Mouse (Mus musculus): ENCODE data around the gene Dnajc16. TPM values are rescaled to one million over a fixed set of nuclear protein-coding genes. Genes with fewer than 3 reads are reported as not detected.
A peak's percentile ranks its signal among the peaks of the same experiment; 100 is the strongest.
"Not testable (repeated sequence)": the region's sequence is repeated elsewhere in the genome, so short reads cannot be mapped to it uniquely, and the experiment has no call there.

Gene Dnajc16
- total RNA-seq, 2 experiments from 2014 or later = 38.0 to 40.3 TPM

- no peak for DNase-seq (ENCODE audit: low spot score in 2 of 2)
- intact Hi-C loops (cut with DNase I) = no loop called here
Measured at GRCm38 (mm10) chr4:141804105-141804504, 13.4 kb upstream of the Dnajc16 start.

- no peak for DNase-seq (ENCODE audit: low spot score in 2 of 2)
- intact Hi-C loops (cut with DNase I) = no loop called here
Measured at GRCm38 (mm10) chr4:141797545-141797944, 6.8 kb upstream of the Dnajc16 start.

GRCm38 (mm10) chr4:141796954-141797353 is 6.2 kb upstream of the Dnajc16 start:
- intact Hi-C loops (cut with DNase I) = no loop called here
- no peak for DNase-seq (ENCODE audit: low spot score in 2 of 2)

GRCm38 (mm10) chr4:141796356-141796755 is 5.6 kb upstream of the Dnajc16 start:
- intact Hi-C loops (cut with DNase I) = no loop called here
- no peak for DNase-seq (ENCODE audit: low spot score in 2 of 2)

- intact Hi-C loops (cut with DNase I) = no loop called here
- DNase-seq (ENCODE audit: low spot score in 2 of 2) = no peak
Measured at GRCm38 (mm10) chr4:141794152-141794535, 3.4 kb upstream of the Dnajc16 start.

- intact Hi-C loops (cut with DNase I) = no loop called here
Measured at GRCm38 (mm10) chr4:141793282-141794151, 2.8 kb upstream of the Dnajc16 start, which contains the start of gene Casp9. Gene Casp9 (plus strand): TSS chr4:141793612.

GRCm38 (mm10) chr4:141792554-141793281 is 2.0 kb upstream of the Dnajc16 start:
- intact Hi-C loops (cut with DNase I) = no loop called here
- no peak for DNase-seq (ENCODE audit: low spot score in 2 of 2)

More at GRCm38 (mm10) chr4:141793282-141794151, 2.8 kb upstream of the Dnajc16 start, which contains the start of gene Casp9:
- DNase-seq (ENCODE audit: low spot score in 2 of 2) = peak; percentile 95 to 98

GRCm38 (mm10) chr4:141791951-141792350 is 1.2 kb upstream of the Dnajc16 start:
- intact Hi-C loops (cut with DNase I) = loop anchor here (2.0 kb wide), 1 partner anchor 69 kb away; the partner anchor contains the start of gene Ddi2
- DNase-seq (ENCODE audit: low spot score in 2 of 2) = no peak

GRCm38 (mm10) chr4:141791486-141791885 is 755 bp upstream of the Dnajc16 start:
- intact Hi-C loops (cut with DNase I) = loop anchor here (2.0 kb wide), 1 partner anchor 69 kb away; the partner anchor contains the start of gene Ddi2
- no peak for DNase-seq (ENCODE audit: low spot score in 2 of 2)

GRCm38 (mm10) chr4:141789564-141790218 is 1.0 kb downstream of the Dnajc16 start:
- DNase-seq (ENCODE audit: low spot score in 2 of 2) = no peak
- intact Hi-C loops (cut with DNase I) = loop anchor here (2.0 kb wide), 1 partner anchor 67 kb away; the partner anchor contains the start of gene Ddi2

GRCm38 (mm10) chr4:141787462-141787861 is 3.3 kb downstream of the Dnajc16 start:
- DNase-seq (ENCODE audit: low spot score in 2 of 2) = no peak
- intact Hi-C loops (cut with DNase I) = no loop called here

GRCm38 (mm10) chr4:141787046-141787445 is 3.7 kb downstream of the Dnajc16 start:
- intact Hi-C loops (cut with DNase I) = no loop called here
- DNase-seq (ENCODE audit: low spot score in 2 of 2) = no peak

GRCm38 (mm10) chr4:141786141-141786540 is 4.6 kb downstream of the Dnajc16 start:
- intact Hi-C loops (cut with DNase I) = no loop called here
- no peak for DNase-seq (ENCODE audit: low spot score in 2 of 2)

- DNase-seq (ENCODE audit: low spot score in 2 of 2) = peak in 1 of 2 experiments; percentile 64
- intact Hi-C loops (cut with DNase I) = no loop called here
Measured at GRCm38 (mm10) chr4:141784835-141785234, 5.9 kb downstream of the Dnajc16 start.

GRCm38 (mm10) chr4:141781201-141781985 is 9.3 kb downstream of the Dnajc16 start:
- DNase-seq (ENCODE audit: low spot score in 2 of 2) = peak in 1 of 2 experiments; percentile 39
- intact Hi-C loops (cut with DNase I) = no loop called here

GRCm38 (mm10) chr4:141779828-141780227 is 10.9 kb downstream of the Dnajc16 start:
- DNase-seq (ENCODE audit: low spot score in 2 of 2) = peak; percentile 62 to 93
- intact Hi-C loops (cut with DNase I) = no loop called here

GRCm38 (mm10) chr4:141773019-141773418 is 17.7 kb downstream of the Dnajc16 start:
- DNase-seq (ENCODE audit: low spot score in 2 of 2); intact Hi-C loops (cut with DNase I): not testable (repeated sequence)

- intact Hi-C loops (cut with DNase I) = no loop called here
- no peak for DNase-seq (ENCODE audit: low spot score in 2 of 2)
Measured at GRCm38 (mm10) chr4:141771823-141772222, 18.9 kb downstream of the Dnajc16 start.
